Mouse (Mus musculus) midbrain, embryonic 15.5 days (tissue): ENCODE measurements around the gene Kpna1. TPM values are rescaled to one million over a fixed set of nuclear protein-coding genes. Genes with fewer than 3 reads are reported as not detected.

Source experiments
- ATAC-seq: fragments of 200-750 bp; cut with Nextera tagmentation; replicated peaks from 2 replicates; pipeline ENCODE4 v1.8.0; 2017; ENCODE audit warnings: moderate TSS enrichment
- H3K27ac ChIP-seq: fragments of 300-500 bp; sonication (generic); 2 replicates; pipeline ENCODE4 v1.5.1; 2015; ENCODE audit warnings: mild to moderate bottlenecking, inconsistent platforms
- H3K27me3 ChIP-seq: fragments of 300-500 bp; sonication (generic); replicated peaks from 2 replicates; pipeline ENCODE4 v1.6.1; 2015; ENCODE audit warnings: inconsistent platforms
- H3K36me3 ChIP-seq: fragments of 300-500 bp; sonication (generic); replicated peaks from 2 replicates; pipeline ENCODE4 v1.6.1; 2015; ENCODE audit warnings: inconsistent platforms
- H3K4me1 ChIP-seq: fragments of 300-500 bp; sonication (generic); 2 replicates; pipeline ENCODE4 v1.6.1; 2015; ENCODE audit warnings: inconsistent platforms
- H3K4me2 ChIP-seq: fragments of 300-500 bp; sonication (generic); 2 replicates; pipeline ENCODE4 v1.6.1; 2015; ENCODE audit warnings: inconsistent platforms, mild to moderate bottlenecking, moderate library complexity
- H3K4me3 ChIP-seq: fragments of 300-500 bp; sonication (generic); 2 replicates; pipeline ENCODE4 v1.5.1; 2015; ENCODE audit warnings: mild to moderate bottlenecking, inconsistent platforms
- H3K9ac ChIP-seq: fragments of 300-500 bp; sonication (generic); 2 replicates; pipeline ENCODE4 v1.6.1; 2015; ENCODE audit warnings: mild to moderate bottlenecking, inconsistent platforms
- H3K9me3 ChIP-seq: fragments of 300-500 bp; sonication (generic); 2 replicates; pipeline ENCODE4 v1.6.1; 2016; ENCODE audit warnings: inconsistent platforms
- WGBS: fragments of 180-500 bp; shearing (Covaris S2); methylation state at CpG from one replicate; pipeline ENCODE4 v1.1.7; 2015; ENCODE audit warnings: mixed read lengths; 5-methylcytosine and 5-hydroxymethylcytosine counted together
- polyA plus RNA-seq: library from polyadenylated mRNA; unstranded; fragments of >200 nt; fragmentation: Nextera tagmentation; extraction: Ambion mirVana; gene quantifications from 2 replicates; pipeline ENCODE4 v1.2.1, GENCODE M21; 2015

The Kpna1 gene
- polyA plus RNA-seq, 1 experiment from 2014 or later: 83.1 TPM

DNA sequence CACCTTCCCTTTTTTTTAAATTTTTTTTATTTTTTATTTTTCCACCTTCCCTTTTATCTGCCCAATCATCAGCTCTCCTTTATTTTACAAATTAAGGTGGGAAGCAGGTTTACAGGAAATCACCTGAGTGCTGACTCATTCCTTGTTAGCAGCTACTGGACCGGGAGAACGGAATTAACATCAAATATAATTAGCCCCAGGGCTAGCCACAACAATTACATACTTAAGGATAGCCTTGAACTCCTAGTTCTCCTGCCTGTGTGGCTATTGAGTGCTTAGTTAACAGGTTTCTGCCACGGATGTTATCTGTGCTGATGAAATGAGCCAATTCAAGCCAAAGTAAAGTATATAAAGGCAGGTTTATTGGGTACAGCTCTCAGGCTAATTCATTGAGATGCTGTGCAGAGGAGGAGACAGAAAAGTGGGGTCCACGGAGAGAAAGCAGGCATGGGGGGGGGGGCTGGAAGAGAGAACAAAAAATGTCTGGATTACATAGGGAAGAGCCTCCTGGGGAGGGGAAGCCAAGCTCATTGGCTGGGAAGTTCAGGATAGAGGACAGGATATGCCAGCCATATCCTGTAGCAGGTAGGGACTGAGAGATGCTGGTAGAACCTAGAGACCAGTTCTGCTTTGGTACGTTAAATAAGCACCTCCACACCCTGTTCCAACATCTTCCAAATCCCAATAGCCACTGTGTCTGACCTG lies 12.0 kb upstream of the Kpna1 start:
- H3K9ac ChIP-seq: no peak overlapping the region
- H3K4me2 ChIP-seq: no peak overlapping the region
- H3K4me3 ChIP-seq: no peak overlapping the region
- H3K27me3 ChIP-seq: no peaks in the 10 kb centered on the region
- no peaks in the 10 kb centered on the region for H3K4me1 ChIP-seq
- no peak overlapping the region for H3K27ac ChIP-seq
- no peak for ATAC-seq
- H3K36me3 ChIP-seq: no peaks in the 10 kb centered on the region
- no peaks in the 10 kb centered on the region for H3K9me3 ChIP-seq
- 54% methylated on average over 5 of the region's 5 CpGs for WGBS

DNA sequence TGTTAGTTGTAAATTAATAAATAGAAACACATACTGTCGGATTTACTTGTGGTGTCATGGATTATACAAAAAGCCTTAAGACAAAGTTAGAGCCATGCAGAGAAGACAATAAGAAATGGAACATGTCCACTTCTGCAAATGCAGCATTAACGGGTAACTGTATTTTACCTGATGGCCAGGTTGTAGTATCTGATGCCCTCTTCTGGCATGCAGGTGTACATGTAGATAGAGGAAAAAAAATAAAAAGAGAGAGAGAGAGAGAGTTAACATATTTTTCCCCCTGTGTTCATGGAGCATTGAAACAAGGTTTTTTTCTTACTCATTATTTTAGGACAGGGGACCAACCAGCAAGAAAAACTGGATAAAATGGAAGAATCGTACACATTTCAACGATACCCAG lies 11.2 kb upstream of the Kpna1 start:
- Histone ChIP-seq H3K36me3 (no peaks in the 10 kb centered on the region), H3K9me3 (no peaks in the 10 kb centered on the region), H3K4me2 (no peak overlapping the region), H3K27me3 (no peaks in the 10 kb centered on the region), H3K4me1 (no peaks in the 10 kb centered on the region), H3K4me3 (no peak overlapping the region), H3K27ac (no peak overlapping the region), H3K9ac (no peak overlapping the region)
- no peak for ATAC-seq
- WGBS: 92% methylated on average over 4 of the region's 4 CpGs

DNA sequence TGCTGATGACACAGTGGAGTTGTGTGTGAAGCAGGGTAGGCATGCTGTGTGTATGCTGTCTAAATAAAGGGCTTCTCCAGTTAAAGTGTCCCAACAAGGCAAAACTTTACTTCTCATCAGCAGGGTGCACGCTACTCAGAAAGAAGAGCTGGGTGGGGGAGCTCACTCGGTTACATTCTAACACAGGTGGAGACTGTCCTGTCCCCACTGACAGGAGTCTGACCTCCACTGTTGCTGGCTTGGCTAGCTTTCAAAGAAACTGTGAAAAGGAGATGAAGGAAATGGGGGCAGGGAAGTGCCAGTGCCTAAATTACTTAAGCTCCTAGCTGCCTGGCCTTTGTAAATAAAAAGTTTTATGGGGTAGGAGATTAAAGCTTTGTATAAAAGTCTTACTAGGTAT lies 10.4 kb upstream of the Kpna1 start:
- Histone ChIP-seq H3K27ac (no peak overlapping the region), H3K9ac (no peak overlapping the region), H3K27me3 (no peaks in the 10 kb centered on the region), H3K4me1 (no peaks in the 10 kb centered on the region), H3K4me3 (no peak overlapping the region), H3K4me2 (no peak overlapping the region), H3K36me3 (no peaks in the 10 kb centered on the region), H3K9me3 (no peaks in the 10 kb centered on the region)
- WGBS: 59% methylated on average over 2 of the region's 2 CpGs
- ATAC-seq: no peak

DNA sequence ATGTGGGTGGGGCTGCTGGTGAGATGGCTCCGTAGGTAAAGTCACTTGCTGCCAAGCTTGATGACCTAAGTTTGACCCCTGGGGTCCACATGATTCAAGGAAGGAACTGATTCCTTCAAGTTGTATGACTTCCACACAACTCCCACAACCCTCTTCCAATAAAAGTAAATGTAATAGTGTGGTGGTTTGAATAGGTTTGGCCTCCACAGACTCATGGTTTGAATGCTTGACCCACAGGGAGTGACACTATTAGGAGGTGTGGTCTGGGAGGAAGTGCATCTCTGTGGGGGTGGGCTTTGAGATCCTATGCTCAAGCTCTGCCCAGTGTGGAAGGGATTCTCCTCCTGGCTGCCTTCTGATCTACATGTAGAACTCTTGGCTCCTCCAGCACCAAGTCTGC lies 4.5 kb upstream of the Kpna1 start:
- Histone ChIP-seq H3K4me1 (no peaks in the 10 kb centered on the region), H3K9ac (no peak overlapping the region), H3K27me3 (no peaks in the 10 kb centered on the region), H3K9me3 (no peaks in the 10 kb centered on the region), H3K4me2 (no peak overlapping the region), H3K27ac (no peak overlapping the region), H3K36me3 (no peaks in the 10 kb centered on the region), H3K4me3 (no peak overlapping the region)
- 47% methylated on average over 1 of the region's 1 CpGs for WGBS
- no peak for ATAC-seq

DNA sequence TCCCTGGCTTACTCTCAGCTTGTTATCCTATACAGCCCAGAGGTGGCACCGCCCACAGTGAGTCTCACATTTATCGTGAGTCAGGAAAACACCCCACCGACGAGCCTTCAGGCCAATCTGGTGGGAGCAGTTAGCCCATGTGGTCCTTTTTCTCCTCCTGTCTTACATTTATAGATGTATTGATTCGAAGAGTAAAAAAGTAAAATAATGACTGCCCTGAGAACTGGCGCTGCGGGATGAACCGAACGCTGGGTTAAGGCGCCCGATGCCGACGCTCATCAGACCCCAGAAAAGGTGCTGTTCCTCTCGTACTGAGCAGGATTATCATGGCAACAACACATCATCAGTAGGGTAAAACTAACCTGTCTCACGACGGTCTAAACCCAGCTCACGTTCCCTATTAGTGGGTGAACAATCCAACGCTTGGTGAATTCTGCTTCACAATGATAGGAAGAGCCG lies 2.8 kb downstream of the Kpna1 start:
- H3K27ac ChIP-seq: no peak overlapping the region
- peak; percentile 30; the same call in 1 of the 2 replicates for ATAC-seq
- H3K9ac ChIP-seq: no peak overlapping the region

DNA sequence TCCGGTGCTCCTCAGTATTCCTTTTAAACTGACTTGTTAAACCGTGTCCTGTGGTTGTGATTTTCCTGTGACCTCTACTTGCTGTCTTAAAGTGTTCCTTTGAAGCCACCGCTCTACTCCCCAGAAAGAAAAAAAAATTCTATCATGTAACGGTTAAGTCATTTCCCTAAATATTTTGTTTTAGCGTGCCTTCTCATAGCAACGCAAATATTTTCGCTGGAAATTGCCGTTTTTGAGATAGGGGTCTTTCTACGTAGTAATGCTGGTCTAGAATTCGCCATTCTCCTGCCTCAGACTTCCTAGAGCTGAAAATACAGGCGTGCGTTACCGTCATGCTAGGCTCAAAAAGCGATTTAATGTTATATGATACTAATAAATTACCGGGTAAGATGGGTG lies 4.0 kb downstream of the Kpna1 start:
- ATAC-seq: peak; percentile 20

More for the DNA sequence above, 2.8 kb downstream of the Kpna1 start:
- Histone ChIP-seq H3K9me3 (peaks cover 3% of the 10 kb centered on the region; the same call in 1 of the 2 replicates), H3K4me2 (no peak overlapping the region), H3K36me3 (no peaks in the 10 kb centered on the region), H3K4me1 (peaks cover 16% of the 10 kb centered on the region), H3K27me3 (0 out of 2 replicates have a peak, but pooled peaks cover 3% of the 10 kb centered on the region), H3K4me3 (no peak overlapping the region)
- WGBS: 48% methylated on average over 19 of the region's 19 CpGs

DNA sequence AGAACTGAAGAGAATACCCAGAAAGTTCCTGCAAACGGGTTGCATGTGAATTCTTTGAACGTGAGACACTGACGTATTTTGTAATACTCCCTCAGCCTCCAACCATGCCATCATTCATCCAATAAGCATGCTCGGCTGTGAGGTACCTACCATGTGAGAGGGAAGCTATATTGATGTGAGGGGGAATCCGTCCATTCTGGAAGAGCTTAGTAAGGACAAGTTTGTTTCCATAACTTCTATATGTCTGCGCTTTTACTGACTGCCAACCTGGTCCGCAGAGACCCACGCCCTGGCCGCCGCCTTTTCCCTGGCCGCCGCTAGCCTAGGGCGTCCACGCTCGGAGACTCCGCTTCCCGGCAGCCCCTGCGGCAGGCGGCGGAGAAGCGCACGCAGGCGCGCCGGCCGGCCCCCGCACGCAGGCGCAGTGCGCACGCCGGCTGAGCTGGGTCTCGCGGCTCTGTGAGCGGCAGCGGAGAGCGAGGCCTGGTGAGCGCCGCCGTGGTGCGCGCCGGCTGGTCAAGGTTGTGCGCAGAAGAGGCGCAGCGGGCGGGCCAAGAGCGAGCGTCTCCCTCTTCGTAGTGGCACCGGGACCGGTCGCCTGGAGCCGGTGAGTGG lies 4.5 kb downstream of the Kpna1 start:
- peak; percentile 96 for ATAC-seq
- H3K27me3 ChIP-seq: 0 out of 2 replicates have a peak, but pooled peaks cover 3% of the 10 kb centered on the region
- peak overlapping the region; percentile 97 for H3K27ac ChIP-seq
- no peaks in the 10 kb centered on the region for H3K36me3 ChIP-seq
- peaks cover 3% of the 10 kb centered on the region; the same call in 1 of the 2 replicates for H3K9me3 ChIP-seq
- H3K4me1 ChIP-seq: peaks cover 24% of the 10 kb centered on the region
- peak overlapping the region; percentile 62 for H3K4me2 ChIP-seq
- WGBS: under 1% methylated on average over 54 of the region's 54 CpGs
- H3K4me3 ChIP-seq: peak overlapping the region; percentile 77
- peak overlapping the region; percentile 83 for H3K9ac ChIP-seq

More for the DNA sequence above, 4.0 kb downstream of the Kpna1 start:
- Histone ChIP-seq H3K4me3 (peak overlapping the region; percentile 77), H3K36me3 (no peaks in the 10 kb centered on the region), H3K27me3 (0 out of 2 replicates have a peak, but pooled peaks cover 3% of the 10 kb centered on the region), H3K27ac (peak overlapping the region; percentile 97), H3K9ac (peak overlapping the region; percentile 83), H3K4me1 (peaks cover 20% of the 10 kb centered on the region), H3K4me2 (peak overlapping the region; percentile 62), H3K9me3 (peaks cover 3% of the 10 kb centered on the region; the same call in 1 of the 2 replicates)
- 4% methylated on average over 15 of the region's 15 CpGs for WGBS

DNA sequence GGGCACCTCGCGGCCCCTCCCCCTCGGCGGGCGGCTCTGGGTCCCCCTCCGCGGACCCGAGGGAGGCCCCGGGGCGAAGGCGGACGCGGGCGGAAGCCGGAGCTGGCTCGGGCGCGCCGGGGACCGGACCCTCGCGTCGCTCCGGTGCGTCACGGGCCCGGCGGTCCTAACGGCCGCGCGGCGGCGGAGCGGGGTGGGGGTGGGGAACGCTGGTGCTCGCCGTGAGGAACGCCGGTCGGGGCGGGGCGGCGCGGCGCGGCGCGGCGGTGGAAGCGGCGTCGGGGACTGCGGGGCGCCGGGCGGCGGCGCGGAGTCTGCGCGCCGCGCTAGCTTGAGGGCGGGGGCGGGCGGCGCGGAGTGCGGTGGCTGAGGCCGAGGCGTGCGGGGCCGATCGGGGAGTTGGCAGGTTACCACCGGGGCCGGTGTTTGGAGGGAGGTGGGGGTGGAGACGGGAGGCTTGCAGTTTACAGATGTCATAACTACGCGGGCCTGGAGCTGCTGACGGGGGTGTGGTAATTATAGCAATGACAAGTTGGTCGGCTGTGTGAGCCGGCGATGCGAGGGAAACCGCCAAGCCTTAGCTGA lies 5.1 kb downstream of the Kpna1 start:
- Histone ChIP-seq H3K9ac (peak overlapping the region; percentile 83), H3K27ac (peak overlapping the region; percentile 97), H3K9me3 (peaks cover 3% of the 10 kb centered on the region; the same call in 1 of the 2 replicates), H3K4me2 (peak overlapping the region; percentile 62), H3K36me3 (no peaks in the 10 kb centered on the region), H3K4me1 (peaks cover 24% of the 10 kb centered on the region), H3K4me3 (peak overlapping the region; percentile 77), H3K27me3 (0 out of 2 replicates have a peak, but pooled peaks cover 3% of the 10 kb centered on the region)
- under 1% methylated on average over 81 of the region's 86 CpGs for WGBS
- ATAC-seq: peak; percentile 84

DNA sequence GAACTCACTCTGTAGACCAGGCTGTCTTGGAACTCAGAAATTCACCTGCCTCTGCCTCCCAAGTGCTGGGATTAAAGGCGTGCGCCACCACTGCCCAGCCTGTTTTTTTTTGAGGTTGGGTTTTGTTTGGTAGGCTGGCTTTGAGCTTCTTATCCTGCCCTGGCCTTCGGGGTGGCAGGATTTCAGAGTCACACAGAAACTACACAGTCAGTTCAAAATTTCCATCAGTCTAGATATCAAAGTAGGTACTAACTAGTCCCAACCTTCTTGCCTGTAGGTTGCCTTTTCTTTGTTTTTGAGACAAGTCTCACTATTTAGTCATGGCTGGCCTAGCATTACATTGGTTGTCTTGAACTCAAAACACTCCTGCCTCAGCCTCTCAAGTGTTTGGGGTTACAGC lies 5.9 kb downstream of the Kpna1 start:
- Histone ChIP-seq H3K4me2 (peak overlapping the region; percentile 62), H3K4me3 (peak overlapping the region; percentile 77), H3K27me3 (0 out of 2 replicates have a peak, but pooled peaks cover 3% of the 10 kb centered on the region), H3K4me1 (peaks cover 24% of the 10 kb centered on the region), H3K9me3 (peaks cover 3% of the 10 kb centered on the region; the same call in 1 of the 2 replicates), H3K9ac (no peak overlapping the region), H3K36me3 (no peaks in the 10 kb centered on the region), H3K27ac (0 out of 2 replicates have a peak overlapping the region, but pooled peaks have one; percentile 97)
- WGBS: 65% methylated on average over 3 of the region's 3 CpGs
- no peak for ATAC-seq

DNA sequence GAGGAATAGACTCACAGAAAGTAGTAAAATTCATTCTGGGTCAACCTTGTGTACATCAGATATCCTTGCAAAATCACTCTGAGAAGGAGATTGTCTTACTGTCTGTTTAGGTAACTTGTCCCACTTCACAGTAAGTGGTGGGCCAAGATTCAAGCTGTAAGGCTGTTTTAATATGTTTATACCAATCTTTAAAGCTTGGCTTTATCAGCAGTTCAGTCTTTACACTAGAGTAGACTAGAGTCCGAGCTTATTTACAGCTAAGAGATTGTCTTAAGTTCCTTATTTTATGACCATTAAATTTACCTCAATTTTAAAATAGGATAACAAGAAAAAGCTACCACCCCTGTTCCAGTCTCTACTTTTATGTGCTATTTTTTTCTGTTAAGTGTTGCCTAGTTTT lies 9.4 kb downstream of the Kpna1 start:
- Histone ChIP-seq H3K9me3 (no peaks in the 10 kb centered on the region), H3K4me3 (no peak overlapping the region), H3K36me3 (no peaks in the 10 kb centered on the region), H3K27me3 (no peaks in the 10 kb centered on the region), H3K4me1 (peaks cover 19% of the 10 kb centered on the region), H3K4me2 (no peak overlapping the region), H3K27ac (no peak overlapping the region), H3K9ac (no peak overlapping the region)
- no peak for ATAC-seq
- 89% methylated on average over 1 of the region's 1 CpGs for WGBS

DNA sequence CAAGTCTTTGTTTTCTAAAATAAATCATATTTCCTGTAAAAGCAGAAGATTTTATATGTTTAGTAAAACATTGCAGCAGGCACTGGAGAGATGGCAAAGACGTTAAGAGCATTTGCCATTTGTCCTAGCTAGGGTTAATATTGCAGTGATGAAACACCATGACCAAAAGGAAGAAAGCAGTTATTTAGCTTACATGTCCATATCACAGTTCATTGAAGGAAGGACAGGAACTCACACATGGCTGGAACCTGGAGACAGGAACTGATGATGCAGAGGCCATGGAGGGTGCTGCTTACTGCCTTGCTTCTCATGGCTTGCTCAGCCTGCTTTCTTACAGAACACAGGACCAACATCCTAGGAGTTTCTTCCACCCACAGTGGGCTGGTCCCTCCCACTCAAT lies 13.8 kb downstream of the Kpna1 start:
- WGBS: 88% methylated on average over 1 of the region's 1 CpGs

DNA sequence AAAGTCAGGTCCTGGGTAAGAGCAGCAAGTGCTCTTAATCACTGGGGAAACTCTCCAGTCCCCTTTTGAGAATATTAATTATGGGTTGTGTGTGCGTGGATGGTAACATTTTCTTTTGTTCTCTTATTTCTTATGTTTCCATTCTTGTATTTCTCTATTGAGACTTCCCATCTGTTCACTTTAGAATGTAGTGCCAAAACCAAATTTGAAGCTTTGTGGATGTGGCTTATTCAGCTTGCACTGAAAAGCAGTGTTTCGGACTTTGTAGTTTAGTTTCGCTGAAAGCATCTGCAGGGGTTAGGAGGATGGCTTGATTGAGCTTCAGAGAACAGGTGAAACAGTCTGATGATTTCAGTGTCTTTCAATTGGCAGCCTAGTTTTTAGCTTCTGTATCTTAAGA lies 14.8 kb downstream of the Kpna1 start:
- H3K9me3 ChIP-seq: no peaks in the 10 kb centered on the region
- no peak overlapping the region for H3K9ac ChIP-seq
- no peak overlapping the region for H3K4me2 ChIP-seq
- no peak overlapping the region for H3K4me3 ChIP-seq
- WGBS: 84% methylated on average over 3 of the region's 3 CpGs
- ATAC-seq: no peak
- H3K4me1 ChIP-seq: no peaks in the 10 kb centered on the region
- no peaks in the 10 kb centered on the region for H3K36me3 ChIP-seq
- no peaks in the 10 kb centered on the region for H3K27me3 ChIP-seq
- no peak overlapping the region for H3K27ac ChIP-seq

More for the DNA sequence above, 13.8 kb downstream of the Kpna1 start:
- no peak overlapping the region for H3K27ac ChIP-seq
- H3K4me1 ChIP-seq: peaks cover 4% of the 10 kb centered on the region; the same call in 1 of the 2 replicates
- ATAC-seq: no peak
- no peaks in the 10 kb centered on the region for H3K27me3 ChIP-seq
- H3K9ac ChIP-seq: no peak overlapping the region
- no peak overlapping the region for H3K4me3 ChIP-seq
- H3K36me3 ChIP-seq: no peaks in the 10 kb centered on the region
- no peak overlapping the region for H3K4me2 ChIP-seq
- no peaks in the 10 kb centered on the region for H3K9me3 ChIP-seq
